Mouse (Mus musculus) lung, embryonic 15.5 days (tissue): ENCODE results near the gene Mlip. TPM values are rescaled to one million over a fixed set of nuclear protein-coding genes. Genes with fewer than 3 reads are reported as not detected.
"Not testable (repeated sequence)": the region's sequence is repeated elsewhere in the genome, so short reads cannot be mapped to it uniquely, and the experiment has no call there.

Experiments
- ATAC-seq: fragments of 200-750 bp; cut with Nextera tagmentation; 2 replicates; pipeline ENCODE4 v1.8.0; 2017; ENCODE audit warnings: moderate number of reproducible peaks, borderline replicate concordance; ENCODE audit not compliant: low FRiP score, low TSS enrichment; ENCODE audit errors: extremely low read depth
- H3K27ac ChIP-seq: fragments of 300-500 bp; sonication (generic); 2 replicates; pipeline ENCODE4 v1.5.1; 2015; ENCODE audit warnings: moderate library complexity, mild to moderate bottlenecking, inconsistent platforms
- H3K27me3 ChIP-seq: fragments of 300-500 bp; sonication (generic); 2 replicates; pipeline ENCODE4 v1.6.1; 2015; ENCODE audit warnings: inconsistent platforms
- H3K36me3 ChIP-seq: fragments of 300-500 bp; sonication (generic); 2 replicates; pipeline ENCODE4 v1.6.1; 2015; ENCODE audit warnings: inconsistent platforms
- H3K4me1 ChIP-seq: fragments of 300-500 bp; sonication (generic); 2 replicates; pipeline ENCODE4 v1.6.1; 2015; ENCODE audit warnings: inconsistent platforms
- H3K4me2 ChIP-seq: fragments of 300-500 bp; sonication (generic); 2 replicates; pipeline ENCODE4 v1.6.1; 2015; ENCODE audit warnings: inconsistent platforms, mild to moderate bottlenecking, moderate library complexity
- H3K4me3 ChIP-seq: fragments of 300-500 bp; sonication (generic); 2 replicates; pipeline ENCODE4 v1.5.1; 2015; ENCODE audit warnings: mild to moderate bottlenecking, inconsistent platforms
- H3K9ac ChIP-seq: fragments of 300-500 bp; sonication (generic); 2 replicates; pipeline ENCODE4 v1.6.1; 2015; ENCODE audit warnings: inconsistent platforms
- H3K9me3 ChIP-seq: fragments of 300-500 bp; sonication (generic); 2 replicates; pipeline ENCODE4 v1.6.1; 2016; ENCODE audit warnings: inconsistent platforms
- WGBS: fragments of 180-500 bp; shearing (Covaris S2); methylation state at CpG from one replicate; pipeline ENCODE4 v1.1.7; 2015; 5-methylcytosine and 5-hydroxymethylcytosine counted together
- polyA plus RNA-seq: library from polyadenylated mRNA; unstranded; fragments of >200 nt; fragmentation: Nextera tagmentation; extraction: Ambion mirVana; gene quantifications from 2 replicates; pipeline ENCODE4 v1.2.1, GENCODE M21; 2015

Mlip gene
- polyA plus RNA-seq, 1 experiment from 2014 or later, result 5.7 TPM

DNA sequence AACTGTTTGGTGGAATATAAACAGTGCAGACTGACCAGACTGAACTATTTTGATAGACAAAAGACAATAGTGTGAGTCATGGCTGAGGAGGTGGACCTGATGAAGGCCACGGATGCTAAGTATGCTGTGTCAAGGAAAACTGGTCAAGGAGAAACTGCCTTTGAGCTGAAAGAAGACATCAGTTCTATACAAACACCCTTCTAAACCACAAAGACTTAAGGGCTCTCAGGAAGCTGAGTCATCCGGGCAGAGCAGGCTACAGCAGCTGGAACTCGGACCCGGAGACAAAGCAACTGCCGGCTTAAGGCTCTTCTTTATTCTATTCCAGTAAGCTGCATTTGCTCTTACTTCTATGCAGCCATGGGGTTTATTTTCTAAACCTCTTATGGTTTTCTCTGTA, 180.7 kb downstream of the Mlip start:
- ATAC-seq, result no peak; the same call in 1 of the 2 replicates

DNA sequence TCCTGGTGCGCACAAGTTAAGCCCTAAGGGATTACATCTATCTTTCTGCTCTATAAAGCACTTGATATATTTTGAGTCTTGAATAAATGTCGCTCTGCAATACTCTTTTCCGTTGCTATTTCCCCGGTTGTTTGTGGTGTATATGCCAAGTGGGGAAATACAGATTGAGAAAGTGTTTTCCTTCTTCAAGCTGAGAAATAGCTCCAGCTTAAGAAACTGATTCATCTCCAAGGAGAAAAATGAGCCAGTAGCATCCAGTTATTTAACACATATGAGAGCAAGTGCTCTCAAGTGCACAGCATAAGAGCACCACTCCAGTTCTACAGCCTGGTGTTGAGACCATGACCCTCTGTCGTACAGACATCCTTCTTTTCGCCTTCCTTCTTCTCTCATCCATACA, 186.9 kb downstream of the Mlip start:
- ATAC-seq, result no peak
- Histone ChIP-seq H3K27ac (no peak overlapping the region), H3K4me2 (no peak overlapping the region), H3K9ac (no peak overlapping the region), H3K9me3 (no peaks in the 10 kb centered on the region), H3K4me3 (no peak overlapping the region), H3K27me3 (no peaks in the 10 kb centered on the region), H3K36me3 (no peaks in the 10 kb centered on the region), H3K4me1 (no peaks in the 10 kb centered on the region)
- 66% methylated on average over 6 of the region's 6 CpGs for WGBS

More for the DNA sequence above, 180.7 kb downstream of the Mlip start:
- H3K4me2 ChIP-seq, result no peak overlapping the region
- H3K4me3 ChIP-seq, result no peak overlapping the region
- 44% methylated on average over 5 of the region's 5 CpGs for WGBS
- no peaks in the 10 kb centered on the region for H3K36me3 ChIP-seq
- no peaks in the 10 kb centered on the region for H3K4me1 ChIP-seq
- no peaks in the 10 kb centered on the region for H3K9me3 ChIP-seq
- H3K9ac ChIP-seq, result no peak overlapping the region
- no peak overlapping the region for H3K27ac ChIP-seq
- H3K27me3 ChIP-seq, result no peaks in the 10 kb centered on the region

DNA sequence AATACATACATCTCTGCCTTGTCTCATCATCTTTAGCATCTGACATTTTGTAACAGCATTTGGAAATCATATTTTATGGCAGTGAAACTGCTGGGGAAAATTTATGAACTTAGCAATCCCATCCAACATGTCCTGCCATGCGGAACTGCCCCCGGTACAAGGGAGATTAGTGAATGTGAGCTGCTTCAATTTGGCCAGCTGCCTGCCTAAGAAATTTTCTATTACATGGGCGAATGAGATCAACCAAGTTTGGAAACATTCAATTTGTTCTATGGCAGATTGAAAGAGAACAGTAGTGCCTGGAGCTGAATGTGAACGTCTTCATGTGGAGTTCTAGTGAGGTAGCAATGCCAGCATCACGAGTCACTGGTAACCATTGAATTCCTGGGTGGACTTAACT, 191.0 kb downstream of the Mlip start:
- H3K4me2 ChIP-seq, result no peak overlapping the region
- H3K27me3 ChIP-seq, result no peaks in the 10 kb centered on the region
- H3K36me3 ChIP-seq, result no peaks in the 10 kb centered on the region
- ATAC-seq, result no peak
- no peaks in the 10 kb centered on the region for H3K4me1 ChIP-seq
- H3K9ac ChIP-seq, result no peak overlapping the region
- H3K4me3 ChIP-seq, result no peak overlapping the region
- 72% methylated on average over 5 of the region's 5 CpGs for WGBS
- no peaks in the 10 kb centered on the region for H3K9me3 ChIP-seq
- H3K27ac ChIP-seq, result no peak overlapping the region

DNA sequence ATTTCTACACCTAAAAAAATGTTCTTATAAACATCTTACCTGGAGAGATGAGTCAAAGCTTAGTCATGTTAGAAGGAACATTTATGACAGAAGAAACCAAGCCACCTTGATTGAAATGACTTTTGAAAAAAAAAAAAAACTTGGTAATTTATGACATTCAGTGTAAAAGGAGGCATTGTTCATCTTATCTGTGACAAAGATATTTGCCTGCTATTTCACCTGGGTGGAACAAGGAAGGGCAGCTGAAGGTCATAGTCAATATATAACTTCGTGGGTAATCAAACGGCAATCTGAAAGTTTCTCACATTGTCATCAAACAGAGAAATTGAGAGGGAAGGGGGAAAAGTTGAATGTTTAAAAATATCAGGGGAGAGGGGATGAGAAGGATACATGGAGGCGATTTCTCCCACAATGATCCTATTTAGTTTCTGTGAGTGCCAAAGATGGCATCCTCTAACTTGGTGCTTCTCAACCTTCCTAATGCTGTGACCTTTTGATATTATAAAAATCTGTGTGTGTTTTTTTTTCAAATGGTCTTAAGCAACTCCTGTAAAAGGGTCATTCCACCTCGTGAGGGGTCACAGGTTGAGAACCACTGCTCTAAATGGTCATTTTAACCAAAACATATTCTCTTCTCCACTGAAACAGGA, 192.4 kb downstream of the Mlip start:
- no peaks in the 10 kb centered on the region for H3K4me1 ChIP-seq
- H3K36me3 ChIP-seq, result no peaks in the 10 kb centered on the region
- no peaks in the 10 kb centered on the region for H3K9me3 ChIP-seq
- H3K27ac ChIP-seq, result no peak overlapping the region
- no peak overlapping the region for H3K4me2 ChIP-seq
- ATAC-seq, result no peak
- H3K4me3 ChIP-seq, result no peak overlapping the region
- no peak overlapping the region for H3K9ac ChIP-seq
- WGBS, result 46% methylated on average over 4 of the region's 4 CpGs
- no peaks in the 10 kb centered on the region for H3K27me3 ChIP-seq

DNA sequence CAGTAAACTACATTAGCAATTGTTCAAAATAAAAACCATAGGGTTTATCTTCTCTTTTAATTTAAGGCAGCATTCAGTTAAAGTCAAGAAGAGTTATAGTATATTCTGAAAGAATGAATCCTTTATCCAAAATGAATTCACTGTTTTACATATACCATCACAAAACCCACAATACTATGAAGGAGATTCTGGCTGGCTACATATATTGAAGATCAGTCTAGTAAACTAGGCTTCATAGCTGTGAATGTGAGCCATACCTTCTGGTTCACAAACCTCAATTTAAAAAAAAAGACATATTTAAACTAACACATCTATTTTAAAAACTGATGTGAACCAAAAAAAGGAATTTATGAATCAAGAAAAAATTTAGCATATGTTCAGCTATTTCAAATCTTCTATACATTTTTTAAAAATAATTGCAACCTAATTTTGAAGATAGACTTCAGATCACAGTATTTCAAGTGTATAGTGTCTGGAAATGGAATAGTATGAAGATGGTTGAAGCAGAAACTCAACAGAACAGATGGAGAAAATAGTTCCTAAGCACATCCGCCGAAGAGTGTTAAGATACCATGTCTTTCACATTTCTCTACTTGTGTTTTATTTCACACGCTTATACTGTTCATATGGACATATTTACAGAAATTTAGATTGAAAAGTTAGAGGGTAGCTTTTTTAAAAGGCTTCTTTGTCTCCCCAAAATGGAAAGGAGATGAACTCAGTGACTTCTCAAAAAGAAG, 204.1 kb downstream of the Mlip start:
- H3K36me3 ChIP-seq, result no peaks in the 10 kb centered on the region
- no peaks in the 10 kb centered on the region for H3K9me3 ChIP-seq
- H3K27ac ChIP-seq, result no peak overlapping the region
- H3K27me3 ChIP-seq, result no peaks in the 10 kb centered on the region
- H3K9ac ChIP-seq, result no peak overlapping the region
- no peak for ATAC-seq
- no peak overlapping the region for H3K4me3 ChIP-seq
- no peaks in the 10 kb centered on the region for H3K4me1 ChIP-seq
- WGBS, result 95% methylated on average over 3 of the region's 3 CpGs
- no peak overlapping the region for H3K4me2 ChIP-seq

DNA sequence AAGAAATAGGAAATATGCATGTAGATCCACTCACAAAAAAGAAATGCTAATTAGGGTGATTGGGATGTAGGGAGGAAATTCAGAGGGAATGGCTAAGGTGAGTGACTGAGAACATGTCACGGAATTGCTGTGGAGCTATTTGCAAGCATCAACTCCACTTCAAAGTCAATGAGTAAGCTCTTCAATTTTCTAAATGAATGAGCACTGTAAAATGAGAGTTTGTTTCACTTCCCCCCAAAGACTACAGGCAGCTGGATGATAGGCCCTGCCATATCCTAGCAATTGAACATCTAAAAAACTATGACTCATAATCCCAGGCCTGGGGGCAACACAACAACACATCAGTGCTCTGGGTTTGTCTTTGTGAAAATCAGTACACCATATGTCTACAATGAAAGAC, 233.0 kb downstream of the Mlip start:
- WGBS, result 91% methylated on average over 1 of the region's 1 CpGs
- no peak overlapping the region for H3K4me3 ChIP-seq
- H3K9ac ChIP-seq, result no peak overlapping the region
- ATAC-seq, result no peak
- no peaks in the 10 kb centered on the region for H3K27me3 ChIP-seq
- H3K36me3 ChIP-seq, result no peaks in the 10 kb centered on the region
- H3K27ac ChIP-seq, result no peak overlapping the region
- H3K4me2 ChIP-seq, result no peak overlapping the region
- no peaks in the 10 kb centered on the region for H3K9me3 ChIP-seq
- H3K4me1 ChIP-seq, result no peaks in the 10 kb centered on the region

DNA sequence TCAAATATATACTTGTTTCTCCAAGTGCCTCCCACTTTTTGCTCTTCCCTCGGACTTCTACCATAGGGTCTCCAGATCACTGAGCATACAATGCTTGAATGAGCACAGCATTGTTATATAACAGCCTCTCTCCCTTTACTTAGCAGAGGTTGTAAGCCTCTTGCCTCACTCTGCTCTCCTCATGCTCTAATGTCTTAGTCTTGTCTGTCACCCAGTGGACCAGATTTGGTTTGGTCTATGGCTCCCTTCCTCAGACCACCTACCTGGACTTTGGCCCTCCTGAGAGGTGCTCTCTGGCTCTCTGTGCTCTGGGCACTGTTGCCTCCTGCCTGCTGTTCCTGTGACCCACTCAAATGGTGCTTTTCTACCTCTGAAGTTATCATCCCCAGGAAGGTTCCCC, 255.9 kb downstream of the Mlip start:
- H3K27ac ChIP-seq, result no peak overlapping the region
- H3K9ac ChIP-seq, result no peak overlapping the region
- no peak for ATAC-seq
- H3K4me2 ChIP-seq, result no peak overlapping the region
- no peaks in the 10 kb centered on the region for H3K36me3 ChIP-seq
- no peaks in the 10 kb centered on the region for H3K9me3 ChIP-seq
- no peak overlapping the region for H3K4me3 ChIP-seq
- no peaks in the 10 kb centered on the region for H3K4me1 ChIP-seq
- no peaks in the 10 kb centered on the region for H3K27me3 ChIP-seq
- WGBS, result 75% methylated on average over 1 of the region's 1 CpGs

DNA sequence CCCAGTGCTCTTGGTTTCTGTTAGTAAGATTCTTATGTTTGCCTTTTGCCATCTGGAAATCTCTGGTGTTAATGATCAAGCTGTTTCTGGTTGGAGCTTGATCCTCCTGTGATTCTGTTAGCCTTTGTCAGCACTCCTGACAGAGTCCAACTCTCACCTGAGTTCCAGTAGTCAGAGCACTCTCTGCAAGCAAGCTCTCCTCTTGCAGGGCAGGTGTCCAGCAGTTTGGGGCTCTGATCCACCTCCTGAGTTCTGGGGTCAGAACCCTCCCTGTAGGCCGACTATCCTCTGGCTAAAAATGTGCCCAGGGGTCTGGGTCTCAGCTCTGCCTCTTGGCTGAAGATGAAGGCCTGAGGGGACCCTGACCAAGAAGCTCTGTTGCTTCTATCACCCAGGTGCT, 269.5 kb downstream of the Mlip start:
- ATAC-seq, H3K9me3 ChIP-seq, H3K4me3 ChIP-seq, H3K27me3 ChIP-seq, H3K27ac ChIP-seq, H3K4me1 ChIP-seq, H3K36me3 ChIP-seq, H3K4me2 ChIP-seq, H3K9ac ChIP-seq: not testable (repeated sequence)
- 63% methylated on average over 1 of the region's 1 CpGs for WGBS

DNA sequence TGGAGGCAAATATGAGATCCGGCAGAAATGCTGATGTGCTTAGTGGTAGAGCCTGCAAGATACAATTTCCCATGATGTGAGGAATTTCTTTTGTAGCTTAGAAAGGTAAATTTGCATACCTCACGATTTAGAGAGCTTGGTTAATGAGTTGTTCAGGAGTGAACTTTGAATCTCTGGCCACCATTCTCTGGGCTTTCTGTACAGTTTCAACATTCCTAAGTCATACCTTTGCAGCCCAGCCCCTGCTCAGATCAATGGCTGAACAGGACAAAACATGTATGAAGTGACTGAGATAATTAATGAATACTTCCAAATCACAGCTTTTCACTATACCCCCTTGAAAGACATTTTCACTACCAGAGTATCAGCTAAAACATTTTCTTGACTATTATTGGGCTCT, 281.1 kb downstream of the Mlip start:
- no peak overlapping the region for H3K27ac ChIP-seq
- ATAC-seq, result no peak
- H3K36me3 ChIP-seq, result no peaks in the 10 kb centered on the region
- no peaks in the 10 kb centered on the region for H3K4me1 ChIP-seq
- H3K4me3 ChIP-seq, result no peak overlapping the region
- no peaks in the 10 kb centered on the region for H3K9me3 ChIP-seq
- no peaks in the 10 kb centered on the region for H3K27me3 ChIP-seq
- H3K4me2 ChIP-seq, result no peak overlapping the region
- 61% methylated on average over 2 of the region's 2 CpGs for WGBS
- no peak overlapping the region for H3K9ac ChIP-seq

DNA sequence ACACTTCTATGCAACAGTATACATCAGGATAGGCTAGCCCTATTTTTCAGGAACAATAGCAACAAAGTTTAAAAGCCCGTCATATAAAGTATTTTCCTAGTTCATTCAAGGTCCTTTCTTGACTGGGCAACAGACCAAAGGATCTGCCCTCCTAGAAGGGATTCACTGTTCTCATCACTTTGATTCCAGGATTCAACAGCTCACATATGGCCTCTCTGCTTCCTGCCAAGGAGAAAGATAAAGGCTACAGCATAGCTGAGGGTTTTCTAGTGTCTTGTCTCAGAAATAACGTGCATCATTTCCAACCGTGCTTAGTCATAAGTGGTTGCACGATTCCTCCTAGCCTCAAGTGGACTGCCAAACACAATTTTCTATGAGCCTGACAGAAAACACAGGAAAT, 296.2 kb downstream of the Mlip start:
- no peak overlapping the region for H3K27ac ChIP-seq
- no peaks in the 10 kb centered on the region for H3K36me3 ChIP-seq
- ATAC-seq, result no peak
- no peaks in the 10 kb centered on the region for H3K27me3 ChIP-seq
- 44% methylated on average over 4 of the region's 4 CpGs for WGBS
- no peaks in the 10 kb centered on the region for H3K4me1 ChIP-seq
- no peak overlapping the region for H3K4me2 ChIP-seq
- H3K9me3 ChIP-seq, result no peaks in the 10 kb centered on the region
- H3K4me3 ChIP-seq, result no peak overlapping the region
- no peak overlapping the region for H3K9ac ChIP-seq

DNA sequence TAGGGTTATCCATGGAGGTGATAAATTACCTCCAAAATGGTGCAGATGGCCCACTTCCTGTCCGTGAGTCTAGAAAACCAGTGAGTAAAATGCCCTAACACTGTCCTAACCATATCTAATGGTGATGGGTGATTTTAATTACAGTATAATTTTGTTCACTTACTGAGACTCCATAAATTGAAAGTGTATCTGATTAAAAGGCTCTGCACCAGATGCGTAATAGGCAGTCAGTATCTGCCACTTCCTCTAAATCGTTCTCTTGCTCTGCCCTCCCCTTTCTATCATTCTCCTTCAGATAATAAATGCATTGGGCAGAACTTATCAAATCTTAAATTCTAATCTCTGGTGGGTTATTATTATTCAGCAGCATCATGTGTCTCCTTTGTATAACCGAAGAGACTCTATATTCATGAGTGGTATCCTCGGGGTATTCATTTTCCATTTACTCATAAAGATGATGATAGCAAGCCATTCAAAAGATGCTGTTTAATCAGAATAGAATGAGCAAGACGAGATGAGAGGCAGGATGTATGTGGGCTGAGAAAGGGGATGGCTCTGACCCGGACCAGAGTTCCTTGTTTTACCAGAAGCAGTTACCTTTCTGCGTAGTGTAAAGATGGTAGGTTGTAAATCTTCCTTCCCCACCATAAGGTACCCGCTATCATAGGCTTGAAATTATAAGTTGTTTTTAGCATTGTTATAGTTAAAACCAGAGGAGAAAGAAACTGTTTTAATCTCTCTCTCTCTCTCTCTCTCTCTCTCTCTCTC, 298.2 kb downstream of the Mlip start:
- no peak overlapping the region for H3K9ac ChIP-seq
- H3K36me3 ChIP-seq, result no peaks in the 10 kb centered on the region
- 74% methylated on average over 9 of the region's 9 CpGs for WGBS
- no peaks in the 10 kb centered on the region for H3K9me3 ChIP-seq
- ATAC-seq, result no peak
- H3K4me1 ChIP-seq, result peaks cover 5% of the 10 kb centered on the region; the same call in 1 of the 2 replicates
- no peak overlapping the region for H3K4me2 ChIP-seq
- H3K27ac ChIP-seq, result no peak overlapping the region
- no peak overlapping the region for H3K4me3 ChIP-seq
- no peaks in the 10 kb centered on the region for H3K27me3 ChIP-seq
